Mouse (Mus musculus) embryonic facial prominence, embryonic 14.5 days (tissue): ENCODE results near the gene Agap1. TPM values are rescaled to one million over a fixed set of nuclear protein-coding genes. Genes with fewer than 3 reads are reported as not detected.
A peak's percentile ranks its signal among the peaks of the same experiment; 100 is the strongest.

Source experiments
- ATAC-seq: fragments of 200-750 bp; cut with Nextera tagmentation; 2 replicates; pipeline ENCODE4 v1.8.0; 2017; ENCODE audit warnings: low read depth, moderate number of reproducible peaks, moderate TSS enrichment
- DNase-seq: peaks from one replicate; pipeline ENCODE4 v3.0.0-alpha.2; 2015; ENCODE audit warnings: low spot score
- H3K27ac ChIP-seq: fragments of 300-500 bp; sonication (generic); replicated peaks from 2 replicates; pipeline ENCODE4 v1.5.1; 2014; ENCODE audit warnings: low read depth, mild to moderate bottlenecking, low read length, moderate library complexity
- H3K27me3 ChIP-seq: fragments of 300-500 bp; sonication (generic); replicated peaks from 2 replicates; pipeline ENCODE4 v1.6.1; 2014; ENCODE audit warnings: low read length; ENCODE audit not compliant: control insufficient read depth, insufficient read depth
- H3K36me3 ChIP-seq: fragments of 300-500 bp; sonication (generic); 2 replicates; pipeline ENCODE4 v1.6.1; 2014; ENCODE audit warnings: low read length, mixed read lengths; ENCODE audit not compliant: control insufficient read depth, insufficient read depth
- H3K4me1 ChIP-seq: fragments of 300-500 bp; sonication (generic); 2 replicates; pipeline ENCODE4 v1.6.1; 2014; ENCODE audit warnings: antibody characterized with exemption, low read length; ENCODE audit not compliant: control insufficient read depth, insufficient read depth
- H3K4me2 ChIP-seq: fragments of 300-500 bp; sonication (generic); 2 replicates; pipeline ENCODE4 v1.6.1; 2014; ENCODE audit warnings: low read depth, mild to moderate bottlenecking, low read length, moderate library complexity, mixed read lengths
- H3K4me3 ChIP-seq: fragments of 300-500 bp; sonication (generic); 2 replicates; pipeline ENCODE4 v1.5.1; 2014; ENCODE audit warnings: low read depth, mild to moderate bottlenecking, low read length
- H3K9ac ChIP-seq: fragments of 300-500 bp; sonication (generic); 2 replicates; pipeline ENCODE4 v1.6.1; 2014; ENCODE audit warnings: low read depth, mild to moderate bottlenecking, low read length, moderate library complexity, mixed read lengths
- H3K9me3 ChIP-seq: fragments of 300-500 bp; sonication (generic); 2 replicates; pipeline ENCODE4 v1.6.1; 2016; ENCODE audit warnings: low read length; ENCODE audit not compliant: control insufficient read depth
- WGBS: fragments of 180-500 bp; shearing (Covaris S2); extraction: QIAGEN DNeasy Blood & Tissue Kit; methylation state at CpG from one replicate; pipeline ENCODE4 v1.1.7; 2014; 5-methylcytosine and 5-hydroxymethylcytosine counted together
- polyA plus RNA-seq: library from polyadenylated mRNA; unstranded; fragments of >200 nt; fragmentation: Nextera tagmentation; extraction: Ambion mirVana; gene quantifications from 2 replicates; pipeline ENCODE4 v1.2.1, GENCODE M21; 2014

Gene Agap1
- polyA plus RNA-seq, 1 experiment from 2014 or later: 19.9 TPM

DNA sequence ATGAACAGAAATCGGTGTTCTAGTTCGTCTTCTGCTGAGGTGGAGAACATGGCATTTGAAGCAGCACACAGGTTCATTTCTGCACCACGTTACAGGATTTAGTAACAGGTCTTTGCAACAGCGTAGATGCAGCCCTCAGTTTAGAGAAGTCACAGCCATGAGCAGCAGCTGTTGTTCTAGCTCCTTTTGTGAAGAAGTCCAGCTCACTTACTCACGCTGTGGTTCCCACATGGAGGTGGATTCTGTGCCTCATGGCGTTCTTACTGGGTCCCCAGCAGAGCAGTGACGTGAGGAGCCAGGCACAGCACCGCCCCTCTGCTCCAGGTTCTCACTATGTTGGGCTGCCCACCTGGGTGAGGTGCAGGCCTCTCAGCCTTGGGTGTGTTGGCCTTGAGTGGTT lies 140.4 kb downstream of the Agap1 start:
- Histone ChIP-seq H3K27me3 (no peaks in the 10 kb centered on the region), H3K4me2 (no peak overlapping the region), H3K9ac (no peak overlapping the region), H3K4me3 (no peak overlapping the region), H3K36me3 (0 out of 2 replicates have a peak, but pooled peaks cover 10% of the 10 kb centered on the region), H3K27ac (no peak overlapping the region), H3K9me3 (peaks cover 6% of the 10 kb centered on the region; the same call in 1 of the 2 replicates), H3K4me1 (no peaks in the 10 kb centered on the region)
- 89% methylated on average over 8 of the region's 8 CpGs for WGBS
- DNase-seq: no peak
- ATAC-seq: no peak

DNA sequence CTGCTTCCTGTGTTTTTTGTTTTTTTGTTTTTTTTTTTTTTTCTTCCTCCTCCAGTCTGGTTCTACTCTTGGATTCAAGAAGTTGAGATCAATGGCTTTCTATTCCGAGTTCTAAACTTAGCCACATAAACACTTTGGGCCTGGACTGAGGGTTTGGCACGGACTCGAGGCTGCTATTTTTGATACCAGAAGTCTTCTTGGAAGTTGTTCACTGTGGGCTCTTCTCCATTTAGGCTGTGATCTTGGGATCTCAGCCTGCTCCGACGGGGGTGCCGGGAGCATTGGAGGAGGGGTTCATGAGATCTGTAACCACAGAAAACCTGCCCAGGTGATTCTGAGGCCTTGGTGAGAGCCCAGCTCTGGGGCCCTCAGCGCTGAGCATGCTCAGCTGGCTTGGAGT lies 140.8 kb downstream of the Agap1 start:
- no peak overlapping the region for H3K27ac ChIP-seq
- no peaks in the 10 kb centered on the region for H3K27me3 ChIP-seq
- H3K9ac ChIP-seq: no peak overlapping the region
- no peak overlapping the region for H3K4me3 ChIP-seq
- no peaks in the 10 kb centered on the region for H3K4me1 ChIP-seq
- WGBS: 89% methylated on average over 7 of the region's 7 CpGs
- 0 out of 2 replicates have a peak, but pooled peaks cover 10% of the 10 kb centered on the region for H3K36me3 ChIP-seq
- no peak overlapping the region for H3K4me2 ChIP-seq
- ATAC-seq (no peak), DNase-seq (peak; percentile 27)
- peaks cover 6% of the 10 kb centered on the region; the same call in 1 of the 2 replicates for H3K9me3 ChIP-seq

DNA sequence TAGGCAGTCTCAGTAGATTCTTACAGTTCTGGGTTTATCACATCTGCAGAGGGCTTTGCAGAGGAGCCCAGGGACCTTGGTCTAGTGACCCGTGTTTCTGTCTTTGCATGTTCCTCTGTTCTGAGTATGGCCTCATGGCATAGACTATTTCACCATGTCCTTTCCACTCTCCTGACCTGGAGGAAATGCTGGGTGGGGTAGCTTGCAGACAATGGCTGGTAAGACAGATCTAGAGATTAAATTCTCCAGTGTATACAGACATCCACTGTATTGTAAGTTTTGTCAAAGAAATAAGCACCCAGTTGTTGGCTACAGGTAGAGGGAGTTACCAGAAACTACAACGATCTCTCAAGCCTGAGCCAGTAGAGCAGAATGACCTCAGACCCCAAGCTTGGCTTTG lies 141.6 kb downstream of the Agap1 start:
- WGBS: 92% methylated on average over 2 of the region's 2 CpGs
- DNase-seq (no peak), ATAC-seq (no peak)
- Histone ChIP-seq H3K9ac (no peak overlapping the region), H3K4me1 (no peaks in the 10 kb centered on the region), H3K9me3 (peaks cover 6% of the 10 kb centered on the region; the same call in 1 of the 2 replicates), H3K27me3 (no peaks in the 10 kb centered on the region), H3K4me3 (no peak overlapping the region), H3K36me3 (0 out of 2 replicates have a peak, but pooled peaks cover 10% of the 10 kb centered on the region), H3K4me2 (no peak overlapping the region), H3K27ac (no peak overlapping the region)

DNA sequence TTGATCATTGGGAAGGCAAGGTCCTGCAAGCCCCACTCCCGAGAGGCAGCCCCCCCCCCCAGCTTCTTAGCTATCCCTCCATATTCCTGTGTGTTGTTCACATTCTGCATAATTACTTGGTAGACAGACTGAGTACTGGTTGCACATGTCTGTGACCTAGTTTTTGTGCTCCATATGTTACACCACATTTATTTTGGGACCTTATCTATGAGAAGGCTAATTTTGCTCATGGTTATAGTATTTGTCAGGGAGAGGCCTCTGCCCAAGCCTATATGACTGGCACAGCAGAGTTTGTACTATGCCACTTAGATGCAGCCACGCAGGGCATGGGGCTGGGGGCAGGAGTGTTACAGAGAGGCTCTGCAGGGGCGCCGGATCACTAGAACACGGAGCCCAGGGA lies 144.3 kb downstream of the Agap1 start:
- DNase-seq (no peak), ATAC-seq (no peak)
- 91% methylated on average over 5 of the region's 5 CpGs for WGBS
- H3K4me2 ChIP-seq: no peak overlapping the region
- H3K36me3 ChIP-seq: no peaks in the 10 kb centered on the region
- H3K27ac ChIP-seq: no peak overlapping the region
- no peaks in the 10 kb centered on the region for H3K27me3 ChIP-seq
- no peaks in the 10 kb centered on the region for H3K4me1 ChIP-seq
- no peak overlapping the region for H3K9ac ChIP-seq
- H3K9me3 ChIP-seq: no peaks in the 10 kb centered on the region
- H3K4me3 ChIP-seq: no peak overlapping the region

DNA sequence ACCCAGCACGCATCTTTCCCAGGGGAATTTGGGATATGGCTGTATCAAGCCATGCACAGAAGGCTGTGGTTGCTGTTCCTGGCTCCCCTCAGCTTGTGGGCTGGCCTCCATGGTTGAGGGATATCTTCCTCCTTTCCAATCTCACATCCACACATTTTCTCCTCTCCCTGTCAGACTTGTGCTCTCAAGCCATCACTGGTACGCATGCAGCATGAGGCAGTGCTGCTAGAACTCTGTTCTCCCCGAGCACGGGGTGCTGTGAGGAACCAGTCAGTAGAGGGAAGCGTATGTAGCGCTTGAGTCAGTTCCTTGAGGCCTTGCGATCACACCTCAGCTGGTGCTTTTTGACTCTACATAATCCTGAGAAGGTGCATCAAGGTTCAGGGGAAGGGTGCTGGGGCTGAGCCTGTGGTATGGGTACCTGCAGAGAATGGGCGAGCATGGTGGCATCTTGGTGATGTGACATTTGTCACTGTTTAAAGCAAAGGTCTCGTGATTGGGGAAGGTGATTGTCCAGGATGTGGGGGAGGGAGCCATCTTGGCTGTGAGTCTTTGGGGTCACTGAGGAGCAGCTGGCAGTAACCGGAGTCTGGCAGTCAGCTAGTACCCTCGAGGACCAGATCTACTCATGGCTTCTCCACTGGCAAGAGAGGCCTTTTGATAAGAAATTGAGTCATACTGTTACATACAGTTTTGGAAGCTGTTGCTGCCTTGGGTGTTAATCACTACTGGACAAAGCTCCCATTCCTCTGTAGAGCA lies 145.6 kb downstream of the Agap1 start:
- Histone ChIP-seq H3K27ac (no peak overlapping the region), H3K9ac (no peak overlapping the region), H3K9me3 (no peaks in the 10 kb centered on the region), H3K4me2 (no peak overlapping the region), H3K4me1 (no peaks in the 10 kb centered on the region), H3K27me3 (no peaks in the 10 kb centered on the region), H3K4me3 (no peak overlapping the region), H3K36me3 (no peaks in the 10 kb centered on the region)
- DNase-seq (no peak), ATAC-seq (0 out of 2 replicates have a peak, but pooled peaks have one; percentile 13)
- 79% methylated on average over 11 of the region's 11 CpGs for WGBS

DNA sequence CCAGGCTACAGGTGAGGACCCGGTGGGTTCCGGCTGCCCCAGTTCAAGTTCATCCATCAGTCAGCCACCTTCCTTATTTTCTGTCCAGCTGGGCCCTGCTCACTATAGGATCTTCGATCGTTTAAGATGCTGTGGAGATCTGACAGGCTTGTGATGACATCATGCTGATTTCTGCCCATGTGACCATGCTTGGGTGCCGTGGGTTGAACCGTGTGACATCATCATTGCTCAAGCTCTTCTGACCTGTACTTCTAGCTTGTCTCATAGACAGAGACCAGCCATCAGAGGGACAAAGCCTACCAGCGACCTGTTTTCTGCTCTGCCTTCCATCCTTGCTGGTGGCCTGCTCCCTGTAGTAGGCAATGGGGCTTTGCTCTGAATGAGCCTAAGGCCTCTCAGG lies 146.7 kb downstream of the Agap1 start:
- 76% methylated on average over 7 of the region's 7 CpGs for WGBS
- H3K4me1 ChIP-seq: no peaks in the 10 kb centered on the region

DNA sequence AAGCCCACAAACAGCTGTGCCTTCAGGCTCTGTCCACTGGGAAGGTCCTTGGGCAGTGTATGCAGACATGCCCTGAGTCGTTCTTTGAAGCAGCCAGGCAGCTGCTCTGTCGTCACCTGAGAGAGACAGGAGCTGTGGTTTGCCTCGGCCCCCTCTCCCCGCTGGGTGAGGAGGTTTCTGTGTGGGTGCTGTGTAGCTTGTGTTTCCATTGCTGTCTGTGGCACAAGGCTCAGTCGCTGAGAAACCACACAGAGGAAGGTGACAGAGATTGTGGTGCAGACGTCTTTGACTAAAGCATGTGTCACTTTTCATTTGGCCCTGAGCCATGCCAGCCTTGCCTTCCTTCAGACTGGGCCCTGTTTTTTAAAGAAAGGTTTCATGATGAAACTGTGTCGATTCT lies 148.3 kb downstream of the Agap1 start:
- Histone ChIP-seq H3K27me3 (no peaks in the 10 kb centered on the region), H3K9me3 (no peaks in the 10 kb centered on the region), H3K27ac (no peak overlapping the region), H3K4me1 (no peaks in the 10 kb centered on the region), H3K4me3 (no peak overlapping the region), H3K36me3 (0 out of 2 replicates have a peak, but pooled peaks cover 3% of the 10 kb centered on the region), H3K9ac (no peak overlapping the region), H3K4me2 (no peak overlapping the region)
- no peak for ATAC-seq
- no peak for DNase-seq
- WGBS: 55% methylated on average over 7 of the region's 7 CpGs

More for the DNA sequence above, 146.7 kb downstream of the Agap1 start:
- Histone ChIP-seq H3K4me2 (no peak overlapping the region), H3K9ac (no peak overlapping the region), H3K9me3 (no peaks in the 10 kb centered on the region), H3K4me3 (no peak overlapping the region), H3K36me3 (0 out of 2 replicates have a peak, but pooled peaks cover 3% of the 10 kb centered on the region), H3K27ac (no peak overlapping the region), H3K27me3 (no peaks in the 10 kb centered on the region)
- ATAC-seq (no peak), DNase-seq (no peak)

DNA sequence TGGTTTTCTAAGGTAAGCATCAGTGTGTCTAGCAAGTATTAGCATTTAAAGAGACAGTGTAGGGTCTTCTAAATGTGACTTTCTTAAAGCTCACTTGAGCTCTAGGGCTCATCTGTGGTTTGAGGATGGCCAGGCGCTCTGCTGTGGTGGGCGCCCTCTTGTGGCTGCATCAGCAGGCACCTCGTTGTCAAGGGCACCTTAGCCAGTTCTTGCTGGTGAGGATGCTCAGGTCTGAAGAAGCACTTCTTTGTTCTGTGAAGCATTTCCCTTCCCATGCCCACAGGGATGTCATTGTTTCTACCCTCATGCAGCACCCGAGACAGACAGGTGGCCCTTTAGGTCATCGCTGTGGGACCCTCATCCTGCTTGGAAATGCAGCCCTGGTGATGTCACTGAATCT lies 152.0 kb downstream of the Agap1 start:
- no peak overlapping the region for H3K4me3 ChIP-seq
- peaks cover 13% of the 10 kb centered on the region for H3K36me3 ChIP-seq
- no peaks in the 10 kb centered on the region for H3K27me3 ChIP-seq
- 38% methylated on average over 5 of the region's 5 CpGs for WGBS
- H3K4me2 ChIP-seq: no peak overlapping the region
- no peak for ATAC-seq
- H3K4me1 ChIP-seq: no peaks in the 10 kb centered on the region
- H3K27ac ChIP-seq: no peak overlapping the region
- no peak overlapping the region for H3K9ac ChIP-seq
- peak; percentile 55 for DNase-seq
- no peaks in the 10 kb centered on the region for H3K9me3 ChIP-seq

DNA sequence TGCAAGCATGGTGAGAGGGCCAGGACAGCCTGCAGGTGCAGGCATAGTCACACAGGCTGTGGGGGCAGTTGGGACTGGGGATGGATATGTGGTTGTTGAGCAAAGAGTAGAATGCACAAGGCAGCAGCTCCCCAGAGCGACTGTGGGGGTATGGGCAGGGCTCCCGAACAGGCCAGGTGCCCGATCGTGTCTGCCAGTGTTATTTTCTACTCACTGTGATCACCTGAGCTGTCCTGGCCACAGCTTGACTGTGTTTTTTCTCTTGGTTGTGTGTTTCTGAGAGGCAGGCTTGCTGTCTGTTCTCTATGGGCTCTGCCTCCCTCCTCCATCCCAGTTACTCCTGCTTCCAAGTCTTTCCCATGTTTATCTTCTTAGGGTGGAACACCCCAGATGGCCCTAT lies 154.2 kb downstream of the Agap1 start:
- H3K4me2 ChIP-seq: no peak overlapping the region
- no peak overlapping the region for H3K4me3 ChIP-seq
- H3K36me3 ChIP-seq: peaks cover 22% of the 10 kb centered on the region
- no peak overlapping the region for H3K27ac ChIP-seq
- no peaks in the 10 kb centered on the region for H3K27me3 ChIP-seq
- no peak overlapping the region for H3K9ac ChIP-seq
- ATAC-seq: no peak
- H3K9me3 ChIP-seq: no peaks in the 10 kb centered on the region
- DNase-seq: no peak
- 82% methylated on average over 4 of the region's 4 CpGs for WGBS
- no peaks in the 10 kb centered on the region for H3K4me1 ChIP-seq
